Mouse (Mus musculus) embryonic facial prominence, embryonic 14.5 days (tissue): ENCODE measurements around the gene P2ry2. TPM values are rescaled to one million over a fixed set of nuclear protein-coding genes. Genes with fewer than 3 reads are reported as not detected.

Experiments used
- ATAC-seq: fragments of 200-750 bp; cut with Nextera tagmentation; 2 replicates; pipeline ENCODE4 v1.8.0; 2017; ENCODE audit warnings: low read depth, moderate number of reproducible peaks, moderate TSS enrichment
- DNase-seq: peaks from one replicate; pipeline ENCODE4 v3.0.0-alpha.2; 2015; ENCODE audit warnings: low spot score
- H3K27ac ChIP-seq: fragments of 300-500 bp; sonication (generic); replicated peaks from 2 replicates; pipeline ENCODE4 v1.5.1; 2014; ENCODE audit warnings: low read depth, mild to moderate bottlenecking, low read length, moderate library complexity
- H3K27me3 ChIP-seq: fragments of 300-500 bp; sonication (generic); replicated peaks from 2 replicates; pipeline ENCODE4 v1.6.1; 2014; ENCODE audit warnings: low read length; ENCODE audit not compliant: control insufficient read depth, insufficient read depth
- H3K36me3 ChIP-seq: fragments of 300-500 bp; sonication (generic); 2 replicates; pipeline ENCODE4 v1.6.1; 2014; ENCODE audit warnings: low read length, mixed read lengths; ENCODE audit not compliant: control insufficient read depth, insufficient read depth
- H3K4me1 ChIP-seq: fragments of 300-500 bp; sonication (generic); 2 replicates; pipeline ENCODE4 v1.6.1; 2014; ENCODE audit warnings: antibody characterized with exemption, low read length; ENCODE audit not compliant: control insufficient read depth, insufficient read depth
- H3K4me2 ChIP-seq: fragments of 300-500 bp; sonication (generic); 2 replicates; pipeline ENCODE4 v1.6.1; 2014; ENCODE audit warnings: low read depth, mild to moderate bottlenecking, low read length, moderate library complexity, mixed read lengths
- H3K4me3 ChIP-seq: fragments of 300-500 bp; sonication (generic); 2 replicates; pipeline ENCODE4 v1.5.1; 2014; ENCODE audit warnings: low read depth, mild to moderate bottlenecking, low read length
- H3K9ac ChIP-seq: fragments of 300-500 bp; sonication (generic); 2 replicates; pipeline ENCODE4 v1.6.1; 2014; ENCODE audit warnings: low read depth, mild to moderate bottlenecking, low read length, moderate library complexity, mixed read lengths
- H3K9me3 ChIP-seq: fragments of 300-500 bp; sonication (generic); 2 replicates; pipeline ENCODE4 v1.6.1; 2016; ENCODE audit warnings: low read length; ENCODE audit not compliant: control insufficient read depth
- WGBS: fragments of 180-500 bp; shearing (Covaris S2); extraction: QIAGEN DNeasy Blood & Tissue Kit; methylation state at CpG from one replicate; pipeline ENCODE4 v1.1.7; 2014; 5-methylcytosine and 5-hydroxymethylcytosine counted together
- polyA plus RNA-seq: library from polyadenylated mRNA; unstranded; fragments of >200 nt; fragmentation: Nextera tagmentation; extraction: Ambion mirVana; gene quantifications from 2 replicates; pipeline ENCODE4 v1.2.1, GENCODE M21; 2014

Gene P2ry2
- polyA plus RNA-seq, 1 experiment from 2014 or later, result 2.3 TPM

GRCm38 (mm10) chr7:101014041-101014440, 1.4 kb upstream of the P2ry2 start:
- H3K27ac ChIP-seq, result no peak overlapping the region
- H3K27me3 ChIP-seq, result peaks cover 37% of the 10 kb centered on the region
- ATAC-seq (no peak), DNase-seq (no peak)
- WGBS, result 20% methylated on average over 6 of the region's 9 CpGs
- no peaks in the 10 kb centered on the region for H3K36me3 ChIP-seq
- no peak overlapping the region for H3K9ac ChIP-seq
- H3K9me3 ChIP-seq, result no peaks in the 10 kb centered on the region
- no peak overlapping the region for H3K4me2 ChIP-seq
- peaks cover 21% of the 10 kb centered on the region for H3K4me1 ChIP-seq
- H3K4me3 ChIP-seq, result no peak overlapping the region

- Histone ChIP-seq H3K27me3 (peaks cover 37% of the 10 kb centered on the region), H3K4me1 (peaks cover 17% of the 10 kb centered on the region), H3K9me3 (no peaks in the 10 kb centered on the region), H3K27ac (no peak overlapping the region), H3K4me2 (peak overlapping the region; percentile 99), H3K36me3 (no peaks in the 10 kb centered on the region), H3K4me3 (peak overlapping the region; percentile 56), H3K9ac (peak overlapping the region; percentile 66)
- peak; percentile 96 for ATAC-seq
- peak; percentile 82 for DNase-seq
- under 1% methylated on average over 42 of the region's 53 CpGs for WGBS
Measured at GRCm38 (mm10) chr7:101011681-101012367, 842 bp downstream of the P2ry2 start.

GRCm38 (mm10) chr7:101010741-101011140, 1.9 kb downstream of the P2ry2 start:
- Histone ChIP-seq H3K9me3 (no peaks in the 10 kb centered on the region), H3K4me1 (peaks cover 15% of the 10 kb centered on the region), H3K27ac (no peak overlapping the region), H3K4me3 (no peak overlapping the region), H3K9ac (no peak overlapping the region), H3K36me3 (no peaks in the 10 kb centered on the region), H3K27me3 (peaks cover 37% of the 10 kb centered on the region), H3K4me2 (peak overlapping the region; percentile 99; the same call in 1 of the 2 replicates)
- ATAC-seq (no peak), DNase-seq (no peak)
- 71% methylated on average over 3 of the region's 3 CpGs for WGBS

GRCm38 (mm10) chr7:101006201-101006600, 6.5 kb downstream of the P2ry2 start:
- no peaks in the 10 kb centered on the region for H3K9me3 ChIP-seq
- H3K4me3 ChIP-seq, result no peak overlapping the region
- H3K27ac ChIP-seq, result no peak overlapping the region
- peaks cover 6% of the 10 kb centered on the region; the same call in 1 of the 2 replicates for H3K4me1 ChIP-seq
- WGBS, result 64% methylated on average over 2 of the region's 2 CpGs
- H3K4me2 ChIP-seq, result no peak overlapping the region
- DNase-seq (no peak), ATAC-seq (no peak)
- H3K9ac ChIP-seq, result no peak overlapping the region
- H3K27me3 ChIP-seq, result peaks cover 13% of the 10 kb centered on the region
- H3K36me3 ChIP-seq, result no peaks in the 10 kb centered on the region

- ATAC-seq (no peak; the same call in 1 of the 2 replicates), DNase-seq (no peak)
- 55% methylated on average over 4 of the region's 4 CpGs for WGBS
- Histone ChIP-seq H3K4me2 (no peak overlapping the region), H3K9ac (no peak overlapping the region), H3K36me3 (no peaks in the 10 kb centered on the region), H3K4me3 (no peak overlapping the region), H3K4me1 (peaks cover 6% of the 10 kb centered on the region; the same call in 1 of the 2 replicates), H3K27me3 (peaks cover 5% of the 10 kb centered on the region; the same call in 1 of the 2 replicates), H3K9me3 (no peaks in the 10 kb centered on the region), H3K27ac (no peak overlapping the region)
Measured at GRCm38 (mm10) chr7:101005119-101005518, 7.5 kb downstream of the P2ry2 start.

- Histone ChIP-seq H3K9ac (no peak overlapping the region), H3K36me3 (no peaks in the 10 kb centered on the region), H3K27me3 (no peaks in the 10 kb centered on the region), H3K4me1 (peaks cover 6% of the 10 kb centered on the region; the same call in 1 of the 2 replicates), H3K27ac (no peak overlapping the region), H3K9me3 (no peaks in the 10 kb centered on the region), H3K4me2 (no peak overlapping the region), H3K4me3 (no peak overlapping the region)
- peak; percentile 83 for DNase-seq
- WGBS, result 40% methylated on average over 11 of the region's 11 CpGs
- peak; percentile 84 for ATAC-seq
Measured at GRCm38 (mm10) chr7:101003442-101004326, 9.0 kb downstream of the P2ry2 start.

- H3K27ac ChIP-seq, result no peak overlapping the region
- H3K27me3 ChIP-seq, result no peaks in the 10 kb centered on the region
- no peak overlapping the region for H3K4me3 ChIP-seq
- no peaks in the 10 kb centered on the region for H3K9me3 ChIP-seq
- H3K9ac ChIP-seq, result no peak overlapping the region
- H3K4me2 ChIP-seq, result no peak overlapping the region
- H3K36me3 ChIP-seq, result no peaks in the 10 kb centered on the region
- DNase-seq, result no peak
- 78% methylated on average over 6 of the region's 6 CpGs for WGBS
- no peak for ATAC-seq
- H3K4me1 ChIP-seq, result peaks cover 6% of the 10 kb centered on the region; the same call in 1 of the 2 replicates
Measured at GRCm38 (mm10) chr7:101002274-101002673, 10.4 kb downstream of the P2ry2 start.

- ATAC-seq, result no peak
- DNase-seq, result no peak
- no peak overlapping the region for H3K27ac ChIP-seq
- no peaks in the 10 kb centered on the region for H3K36me3 ChIP-seq
- no peak overlapping the region for H3K9ac ChIP-seq
- H3K4me3 ChIP-seq, result no peak overlapping the region
- H3K4me1 ChIP-seq, result peaks cover 6% of the 10 kb centered on the region; the same call in 1 of the 2 replicates
- no peak overlapping the region for H3K4me2 ChIP-seq
- 51% methylated on average over 5 of the region's 5 CpGs for WGBS
- H3K9me3 ChIP-seq, result no peaks in the 10 kb centered on the region
- H3K27me3 ChIP-seq, result no peaks in the 10 kb centered on the region
Measured at GRCm38 (mm10) chr7:100999623-101000022, 13.0 kb downstream of the P2ry2 start.
